In genomic region chr8:108778063-108778462, GRCm38 (mm10) we compare ENCODE assay signal across 20 mouse cellular contexts.
DNase-seq lines count a peak whose midpoint lies in the region; ATAC-seq and TF ChIP-seq lines count a peak whose summit lies in the region.
"Had no signal": no experiment of that assay in that cellular context is flagged by ENCODE, and none has a peak within 500 bp of the region (broad histone marks: within the 10 kb centered on the region; RNA-seq: fewer than 3 reads in every experiment).

No protein-coding gene starts in this region.

- peak overlapping the region; percentile 35; the same call in 1 of the 2 replicates for H3K27ac ChIP-seq in hindbrain, embryonic 10.5 days
- H3K27ac ChIP-seq in hindbrain, embryonic 14.5 days, result no peak overlapping the region
- H3K27ac ChIP-seq in lung, postnatal 0 days (ENCODE audit: low read length), result no peak overlapping the region
- H3K27ac ChIP-seq: forebrain, embryonic 13.5 days; macrophage; midbrain, embryonic 10.5 days had no signal

- no peaks in the 10 kb centered on the region for H3K9me3 ChIP-seq in hindbrain, embryonic 10.5 days
- H3K9me3 ChIP-seq in hindbrain, embryonic 14.5 days (ENCODE audit: control insufficient read depth, low read length), result no peaks in the 10 kb centered on the region
- no peaks in the 10 kb centered on the region for H3K9me3 ChIP-seq in lung, postnatal 0 days (ENCODE audit: low read length)
- H3K9me3 ChIP-seq: forebrain, embryonic 13.5 days; limb, embryonic 15.5 days; midbrain, embryonic 10.5 days had no signal

- no peak for TF ChIP-seq EP300 in lung, postnatal 0 days (IDR thresholded peaks at IDR 0.05)

- peaks cover 73% of the 10 kb centered on the region for H3K4me1 ChIP-seq in hindbrain, embryonic 10.5 days (replicated peaks)
- peaks cover 21% of the 10 kb centered on the region; the same call in 1 of the 2 replicates for H3K4me1 ChIP-seq in hindbrain, embryonic 14.5 days (replicated peaks; ENCODE audit: control insufficient read depth, insufficient read depth, low read length)
- no peaks in the 10 kb centered on the region for H3K4me1 ChIP-seq in lung, postnatal 0 days (ENCODE audit: insufficient read depth, low read depth, low read length)

- H3K36me3 ChIP-seq in hindbrain, embryonic 10.5 days, result no peaks in the 10 kb centered on the region
- no peaks in the 10 kb centered on the region for H3K36me3 ChIP-seq in hindbrain, embryonic 14.5 days (replicated peaks; ENCODE audit: control insufficient read depth, insufficient read depth)
- H3K36me3 ChIP-seq in lung, postnatal 0 days (ENCODE audit: insufficient read depth, low read length), result no peaks in the 10 kb centered on the region

- no peak for TF ChIP-seq CTCF in lung, postnatal 0 days (IDR thresholded peaks at IDR 0.05)

- ATAC-seq in hindbrain, embryonic 14.5 days (ENCODE audit: low FRiP score), result no peak
- ATAC-seq in lung, postnatal 0 days, result peak; percentile 68
- ATAC-seq: forebrain, embryonic 13.5 days had no signal

- H3K9ac ChIP-seq in hindbrain, embryonic 14.5 days, result no peak overlapping the region
- no peak overlapping the region for H3K9ac ChIP-seq in lung, postnatal 0 days (replicated peaks; ENCODE audit: low read depth)
- H3K9ac ChIP-seq: forebrain, embryonic 13.5 days; limb, embryonic 15.5 days had no signal

- no peak overlapping the region for H3K4me3 ChIP-seq in hindbrain, embryonic 10.5 days
- H3K4me3 ChIP-seq in hindbrain, embryonic 14.5 days (replicated peaks; ENCODE audit: low read length), result no peak overlapping the region
- H3K4me3 ChIP-seq in lung, postnatal 0 days (ENCODE audit: low read depth, low read length), result no peak overlapping the region
- H3K4me3 ChIP-seq: forebrain, embryonic 13.5 days; limb, embryonic 15.5 days; midbrain, embryonic 10.5 days had no signal

- WGBS in hindbrain, embryonic 10.5 days, result 91% methylated on average over 12 of the region's 12 CpGs
- WGBS in hindbrain, embryonic 14.5 days, result 75% methylated on average over 12 of the region's 12 CpGs
- 57% methylated on average over 12 of the region's 12 CpGs for WGBS in lung, postnatal 0 days

- peak; percentile 59 to 80 for DNase-seq in adrenal gland, adult (ENCODE audit: inconsistent age in 2 of 2, low spot score in 1 of 2)
- no peak for DNase-seq in adrenal gland, postnatal 25 days
- DNase-seq in hindbrain, embryonic 10.5 days (ENCODE audit: low spot score), result no peak
- DNase-seq in hindbrain, embryonic 14.5 days (ENCODE audit: low spot score), result no peak
- DNase-seq in lung, postnatal 0 days (ENCODE audit: low spot score), result peak; percentile 78
- DNase-seq in lung, postnatal 10 days, result no peak
- no peak for DNase-seq in ovary, postnatal 36 days (ENCODE audit: low spot score)
- no peak for DNase-seq in thymus, postnatal 4 days
- DNase-seq: cerebellum, adult 18-20 months; cerebellum, postnatal 25 days; embryo, embryonic 11 days; gastrocnemius, postnatal 14 days; heart, adult 18-20 months; kidney, adult 8-10 months; kidney, postnatal 14 days; retina, postnatal 1 day had no signal

- H3K4me2 ChIP-seq in hindbrain, embryonic 14.5 days (replicated peaks), result no peak overlapping the region
- H3K4me2 ChIP-seq in lung, postnatal 0 days (replicated peaks; ENCODE audit: low read depth, low read length), result no peak overlapping the region
- H3K4me2 ChIP-seq: forebrain, embryonic 13.5 days; limb, embryonic 15.5 days had no signal

- H3K27me3 ChIP-seq in hindbrain, embryonic 10.5 days (ENCODE audit: insufficient read depth, poor library complexity, severe bottlenecking), result no peaks in the 10 kb centered on the region
- H3K27me3 ChIP-seq in hindbrain, embryonic 14.5 days (ENCODE audit: control insufficient read depth, insufficient read depth, low read length), result 0 out of 2 replicates have a peak, but pooled peaks cover under 1% of the 10 kb centered on the region
- H3K27me3 ChIP-seq in lung, postnatal 0 days (replicated peaks; ENCODE audit: insufficient read depth, low read length), result no peaks in the 10 kb centered on the region
- H3K27me3 ChIP-seq: limb, embryonic 15.5 days had no signal

Comparison
In these comparisons a context has a peak if more than half of its experiments do, and no peak if none do; other contexts are left out.
1. DNase-seq: peak in adrenal gland, adult (2 of 2) and lung, postnatal 0 days (single experiment); none in adrenal gland, postnatal 25 days (single experiment), hindbrain, embryonic 10.5 days (single experiment), hindbrain, embryonic 14.5 days (single experiment), lung, postnatal 10 days (single experiment), ovary, postnatal 36 days (single experiment) and thymus, postnatal 4 days (single experiment).